Mouse (Mus musculus): ENCODE results near the gene Klf6. TPM values are rescaled to one million over a fixed set of nuclear protein-coding genes. Genes with fewer than 3 reads are reported as not detected.

Klf6 gene
- total RNA-seq, 2 experiments from 2014 or later = 45.5 to 50.3 TPM

DNA sequence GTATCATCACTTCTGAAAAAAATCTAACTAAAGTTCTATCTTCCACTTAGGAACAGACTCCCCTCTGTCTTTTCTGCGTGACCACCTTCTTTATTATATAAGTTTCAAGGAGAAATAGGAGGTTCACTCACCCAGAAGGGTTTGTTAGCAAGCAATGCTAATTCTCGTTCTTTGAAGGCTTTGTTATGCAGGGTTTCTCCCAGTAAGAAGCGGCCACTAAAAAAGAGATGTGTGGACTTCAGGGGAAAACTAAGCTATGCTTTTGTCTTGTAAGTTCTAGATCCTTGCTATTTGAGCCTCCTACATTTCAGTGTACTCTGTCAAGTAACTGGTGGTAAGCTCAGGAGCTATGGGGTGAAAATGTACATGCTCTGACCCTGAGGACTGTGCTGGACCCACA, 38.4 kb downstream of the Klf6 start:
- no peak for DNase-seq

DNA sequence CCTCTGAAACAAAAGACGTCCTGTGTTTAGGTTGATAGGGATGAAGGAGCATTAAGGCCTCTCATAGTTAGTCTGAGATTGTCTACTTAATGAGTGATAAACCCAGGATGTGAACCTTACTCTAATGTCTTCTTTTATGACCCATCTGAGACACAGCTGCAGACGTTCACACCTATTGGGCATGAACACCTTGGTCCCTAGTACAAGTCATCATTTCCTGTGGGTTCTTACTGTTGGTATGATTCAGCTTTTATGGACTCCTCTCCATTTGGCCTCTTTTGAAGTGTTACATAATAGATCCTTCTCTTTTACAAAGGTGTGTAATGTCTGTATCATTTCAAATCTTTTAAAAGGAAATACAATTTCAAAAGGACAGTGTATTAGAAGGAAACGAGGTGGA, 51.9 kb downstream of the Klf6 start:
- no peak for DNase-seq

DNA sequence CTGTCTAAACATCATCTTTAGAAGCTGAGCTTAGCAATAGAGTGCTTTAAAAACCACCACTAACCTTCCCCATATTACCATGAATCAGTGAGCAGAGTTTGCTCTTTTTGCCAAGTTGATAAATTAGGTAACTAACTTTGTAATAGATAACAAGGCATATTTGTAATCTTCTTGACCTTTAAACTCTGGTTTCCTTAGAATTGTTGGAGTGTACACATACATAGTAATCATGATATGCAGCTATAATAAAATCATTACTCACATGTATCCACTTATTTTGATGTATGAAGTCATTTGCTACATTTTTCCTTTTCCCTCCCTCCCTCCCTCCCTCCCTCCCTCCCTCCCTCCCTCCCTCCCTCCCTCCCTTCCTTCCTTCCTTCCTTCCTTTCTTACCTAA, 56.1 kb downstream of the Klf6 start:
- no peak for DNase-seq

DNA sequence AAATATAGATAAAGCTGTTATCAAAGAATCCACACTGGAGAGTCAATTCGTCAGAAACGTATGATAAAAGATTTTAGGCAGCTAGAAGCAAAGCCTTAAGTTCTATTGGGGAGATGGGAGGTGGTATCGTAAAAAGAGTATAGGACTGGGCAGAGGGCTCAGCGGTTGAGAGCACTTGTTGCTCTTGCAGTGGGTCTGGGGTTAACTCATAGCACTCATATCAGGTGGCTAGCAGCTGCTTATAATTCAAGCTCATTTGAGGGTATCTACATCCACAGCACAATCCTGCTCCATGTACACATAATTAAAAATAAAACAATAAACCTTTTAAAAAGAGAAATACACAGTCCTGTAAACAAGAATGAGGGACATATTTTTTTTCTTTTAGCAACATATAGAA, 58.7 kb downstream of the Klf6 start:
- DNase-seq = no peak

Small RNA genes lying within 50 kb of the gene (microRNA-seq; reads per million reads assigned to microRNA genes)
- gene Gm26043 = not detected

Measured in adrenal gland, postnatal 36 days (tissue).